Mouse (Mus musculus) cortical plate, adult 2 months (tissue): ENCODE measurements at regions not wholly inside any gene's neighbourhood (a gene's known extent, or its start where the extent isn't known, plus 50 kb on each side); places are given as distances from the start of the nearest gene placed in this dataset.

Experiments used
- CTCF ChIP-seq: fragments of 200-500 bp; IDR thresholded peaks from 2 replicates; pipeline ENCODE4 v1.5.1; 2011; ENCODE audit warnings: mild to moderate bottlenecking, control low read depth, low read length; ENCODE audit not compliant: insufficient read depth; ENCODE audit errors: extremely low read depth
- POLR2A ChIP-seq: fragments of 200-500 bp; IDR thresholded peaks from 2 replicates; pipeline ENCODE4 v1.6.1; 2011; ENCODE audit warnings: mild to moderate bottlenecking, low read length, control low read depth; ENCODE audit not compliant: insufficient read depth; ENCODE audit errors: extremely low read depth

GRCm38 (mm10) chr15:62712060-62712542 is 1132.9 kb downstream of the Gsdmc2 start:
- TF ChIP-seq CTCF (no peak), POLR2A (no peak)
